Mouse (Mus musculus) liver, adult (tissue): Measurements from ENCODE around the gene Btrc.

Experiments used
- GATA4 ChIP-seq: IDR thresholded peaks from 2 replicates; pipeline ENCODE4 v1.6.1; 2014; ENCODE audit warnings: mild to moderate bottlenecking, low read length; ENCODE audit not compliant: insufficient replicate concordance

The Btrc gene

GRCm38 (mm10) chr19:45565925-45566715 is 202.6 kb downstream of the Btrc start:
- no peak for TF ChIP-seq GATA4

GRCm38 (mm10) chr19:45567367-45567766 is 203.8 kb downstream of the Btrc start:
- TF ChIP-seq GATA4, result no peak

GRCm38 (mm10) chr19:45573033-45573432 is 209.5 kb downstream of the Btrc start:
- no peak for TF ChIP-seq GATA4

- TF ChIP-seq GATA4, result no peak
These were observed 210.3 kb downstream of the Btrc start for GRCm38 (mm10) chr19:45573861-45574267.

GRCm38 (mm10) chr19:45574339-45574898 is 210.9 kb downstream of the Btrc start:
- TF ChIP-seq GATA4, result no peak

- TF ChIP-seq GATA4, result no peak
These were observed 211.6 kb downstream of the Btrc start for GRCm38 (mm10) chr19:45574941-45575631.

GRCm38 (mm10) chr19:45575632-45576001 is 212.1 kb downstream of the Btrc start:
- peak; percentile 34; the same call in 1 of the 2 replicates for TF ChIP-seq GATA4

GRCm38 (mm10) chr19:45577141-45577750 is 213.7 kb downstream of the Btrc start:
- TF ChIP-seq GATA4, result no peak

GRCm38 (mm10) chr19:45578976-45579375 is 215.4 kb downstream of the Btrc start:
- TF ChIP-seq GATA4, result no peak

GRCm38 (mm10) chr19:45579416-45579815 is 215.9 kb downstream of the Btrc start:
- no peak for TF ChIP-seq GATA4
